Mouse (Mus musculus) CH12.LX (cell line): ENCODE data around the gene Myo10.

Experiments used
- CHD1 ChIP-seq: IDR thresholded peaks from 2 replicates; pipeline ENCODE4 v1.6.1; 2012; ENCODE audit warnings: low read depth, low read length, improper control_type of control experiment, inconsistent platforms
- CHD2 ChIP-seq: IDR thresholded peaks from 2 replicates; pipeline ENCODE4 v1.6.1; 2011; ENCODE audit warnings: low read length, improper control_type of control experiment
- CTCF ChIP-seq, 2 experiments: IDR thresholded peaks in 1 of 2; conservative IDR thresholded peaks in 1 of 2; 2 replicates each; pipeline ENCODE4 v1.5.1; 2011 to 2012; ENCODE audit warnings: low read depth in 2 of 2, low read length in 2 of 2, improper control_type of control experiment in 1 of 2, inconsistent platforms in 1 of 2, mild to moderate bottlenecking in 1 of 2, moderate library complexity in 1 of 2
- EP300 ChIP-seq: IDR thresholded peaks from 2 replicates; pipeline ENCODE4 v1.6.1; 2011; ENCODE audit warnings: low read length, improper control_type of control experiment
- GABPA ChIP-seq: IDR thresholded peaks from 2 replicates; pipeline ENCODE4 v1.6.1; 2012; ENCODE audit warnings: low read depth, low read length, improper control_type of control experiment, inconsistent platforms; ENCODE audit not compliant: insufficient replicate concordance
- MAX ChIP-seq: IDR thresholded peaks from 2 replicates; pipeline ENCODE4 v1.6.1; 2011; ENCODE audit warnings: low read length, improper control_type of control experiment
- MXI1 ChIP-seq: IDR thresholded peaks from 2 replicates; pipeline ENCODE4 v1.6.1; 2011; ENCODE audit warnings: mild to moderate bottlenecking, low read depth, low read length, improper control_type of control experiment
- NRF1 ChIP-seq: IDR thresholded peaks from 2 replicates; pipeline ENCODE4 v1.6.1; 2014; ENCODE audit warnings: low read depth, mild to moderate bottlenecking, inconsistent platforms, low read length, improper control_type of control experiment, moderate library complexity
- POLR2A ChIP-seq: IDR thresholded peaks from 2 replicates; pipeline ENCODE4 v1.6.1; 2011; ENCODE audit warnings: low read depth, mild to moderate bottlenecking, improper control_type of control experiment, low read length
- POLR2AphosphoS2 ChIP-seq: IDR thresholded peaks from 2 replicates; pipeline ENCODE4 v1.6.1; 2011; ENCODE audit warnings: low read depth, low read length, improper control_type of control experiment
- SIN3A ChIP-seq: IDR thresholded peaks from 2 replicates; pipeline ENCODE4 v1.6.1; 2012; ENCODE audit warnings: low read length, improper control_type of control experiment, inconsistent platforms
- SMC3 ChIP-seq: IDR thresholded peaks from 2 replicates; pipeline ENCODE4 v1.6.1; 2011; ENCODE audit warnings: low read depth, low read length, improper control_type of control experiment

GRCm38 (mm10) chr15:25679616-25680015 lies 57.3 kb downstream of the Myo10 start:
- TF ChIP-seq MAX (no peak), CTCF (conservative IDR thresholded peaks at IDR 0.05 in 1 of 2, IDR thresholded peaks at IDR 0.05 in 1 of 2; ENCODE audit: low read depth in 2 of 2, low read length in 2 of 2) (no peak), EP300 (no peak), NRF1 (no peak), CHD2 (no peak), CHD1 (no peak), SIN3A (no peak), GABPA (no peak), MXI1 (no peak), POLR2AphosphoS2 (no peak), SMC3 (no peak), POLR2A (no peak)
